Mouse (Mus musculus): ENCODE results near the gene Tango6.

- TF ChIP-seq CTCF (IDR thresholded peaks at IDR 0.05; ENCODE audit: borderline replicate concordance, extremely low read depth, insufficient read depth, insufficient read length) (no peak), POLR2A (IDR thresholded peaks at IDR 0.05; ENCODE audit: borderline replicate concordance, extremely low read depth, insufficient read depth, insufficient read length, poor library complexity, severe bottlenecking) (no peak)
Measured at GRCm38 (mm10) chr8:106899473-106899872, 216.6 kb downstream of the Tango6 start.

Data from brain, embryonic 14.5 days (tissue).